Mouse (Mus musculus) CD4-positive, CD25-positive, alpha-beta regulatory T cell, adult 2 months (primary cell): ENCODE measurements around the gene Ahctf1.
"Not testable (repeated sequence)": the region's sequence is repeated elsewhere in the genome, so short reads cannot be mapped to it uniquely, and the experiment has no call there.

Experiments
- DNase-seq: peaks from one replicate; pipeline ENCODE4 v3.0.0-alpha.2; 2012; ENCODE audit warnings: low read depth, low spot score

Gene Ahctf1

GRCm38 (mm10) chr1:179715289-179715688 lies 88.2 kb downstream of the Ahctf1 start:
- not testable (repeated sequence) for DNase-seq

GRCm38 (mm10) chr1:179713367-179713766 lies 90.1 kb downstream of the Ahctf1 start:
- DNase-seq: no peak

GRCm38 (mm10) chr1:179712658-179713057 lies 90.8 kb downstream of the Ahctf1 start:
- no peak for DNase-seq

- DNase-seq: no peak
Observed at GRCm38 (mm10) chr1:179710739-179711138, 92.7 kb downstream of the Ahctf1 start.

GRCm38 (mm10) chr1:179709390-179709789 lies 94.1 kb downstream of the Ahctf1 start:
- DNase-seq: no peak

- no peak for DNase-seq
Observed at GRCm38 (mm10) chr1:179705154-179705553, 98.3 kb downstream of the Ahctf1 start.

GRCm38 (mm10) chr1:179704150-179704549 lies 99.3 kb downstream of the Ahctf1 start:
- no peak for DNase-seq
